Mouse (Mus musculus) layer of hippocampus, adult 11-12 months (tissue): ENCODE data around the gene Rack1.

ENCODE experiments used
- DNase-seq: peaks from one replicate; pipeline ENCODE4 v3.0.0; 2022; ENCODE audit warnings: low spot score

Gene Rack1

GRCm38 (mm10) chr11:48795221-48795620 is 4.9 kb upstream of the Rack1 start:
- no peak for DNase-seq

DNA sequence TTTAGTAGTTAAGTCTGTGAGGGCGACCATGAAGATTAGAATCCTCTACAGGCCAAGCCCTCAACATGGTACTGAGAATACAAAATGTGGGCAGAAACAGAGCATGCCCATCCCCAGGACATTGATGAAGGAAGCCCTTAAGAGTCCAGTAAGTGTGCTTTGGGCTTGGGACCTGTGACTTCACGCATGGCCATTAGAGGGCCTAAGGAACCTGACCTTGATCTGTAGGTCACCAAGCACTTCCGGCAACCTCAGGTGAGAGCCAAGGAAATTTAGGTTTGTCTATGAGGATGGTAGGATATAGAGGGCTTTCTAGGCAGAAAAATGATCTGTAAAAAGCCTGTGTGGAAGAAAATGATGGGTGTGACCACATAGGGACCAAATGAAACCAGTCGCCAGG is 3.8 kb upstream of the Rack1 start:
- no peak for DNase-seq

- no peak for DNase-seq
Measured at GRCm38 (mm10) chr11:48797287-48797686, 2.8 kb upstream of the Rack1 start.

DNA sequence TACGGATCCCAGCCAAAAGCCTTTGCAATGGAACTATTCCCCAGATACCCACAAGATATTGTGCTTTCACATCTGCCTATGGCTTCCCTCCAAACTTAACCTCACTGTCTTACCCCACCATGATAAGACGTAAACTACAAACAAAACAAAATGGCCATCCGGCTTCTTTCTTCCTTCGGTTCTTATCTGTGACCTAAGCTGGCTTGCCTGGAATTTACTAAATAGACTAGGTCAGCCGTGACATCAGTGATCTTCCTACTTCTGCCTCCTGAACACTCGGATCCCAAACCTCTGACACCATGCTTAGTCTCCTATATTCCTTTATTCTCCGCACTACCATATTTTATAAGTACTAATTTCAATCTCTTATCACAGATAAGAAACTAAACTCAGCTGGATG is 1.8 kb upstream of the Rack1 start:
- no peak for DNase-seq

- DNase-seq: no peak
Measured at GRCm38 (mm10) chr11:48798984-48799920, 880 bp upstream of the Rack1 start.

GRCm38 (mm10) chr11:48801831-48802772 is 2.0 kb downstream of the Rack1 start:
- DNase-seq: no peak

GRCm38 (mm10) chr11:48803988-48804387 is 3.9 kb downstream of the Rack1 start:
- DNase-seq: no peak

DNA sequence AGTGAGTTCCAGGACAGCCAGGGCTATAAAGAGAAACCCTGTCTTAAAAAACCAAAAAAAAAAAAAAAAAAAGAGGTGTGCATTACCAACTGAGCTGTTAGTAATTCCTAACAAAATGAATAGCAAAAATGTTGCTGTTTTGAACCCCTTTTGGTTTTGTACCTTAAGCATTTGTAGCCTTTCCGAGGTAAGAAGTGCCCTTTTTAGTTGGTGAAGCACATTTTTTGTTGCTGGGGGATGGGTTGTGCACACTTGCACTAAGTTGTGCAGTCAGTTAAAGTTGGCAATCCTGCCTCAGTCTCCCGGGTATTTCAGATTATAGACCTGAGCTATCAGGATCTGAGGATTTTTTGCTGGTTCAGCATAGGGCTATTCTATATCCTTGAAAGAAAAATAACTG is 4.8 kb downstream of the Rack1 start:
- DNase-seq: no peak

GRCm38 (mm10) chr11:48806856-48807562 is 6.9 kb downstream of the Rack1 start:
- peak; percentile 54 for DNase-seq

GRCm38 (mm10) chr11:48807563-48808303 is 7.6 kb downstream of the Rack1 start:
- no peak for DNase-seq

DNA sequence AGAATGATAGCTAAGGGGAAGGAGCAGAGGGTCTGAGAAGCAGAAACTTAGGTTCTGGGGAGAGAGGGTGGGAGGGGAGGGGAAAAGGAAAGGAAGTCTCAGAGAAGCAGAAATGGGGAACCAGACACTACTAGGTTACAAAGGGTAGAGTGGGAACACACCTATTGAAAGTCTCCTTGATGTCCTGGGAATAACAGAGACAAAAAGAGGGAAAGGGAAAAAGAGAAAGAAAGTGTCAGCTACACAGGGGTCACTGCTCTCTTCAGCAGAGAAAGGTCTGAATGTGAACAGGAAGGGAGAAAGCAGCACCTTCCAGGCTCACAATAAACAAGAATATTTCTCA is 8.1 kb downstream of the Rack1 start:
- DNase-seq: no peak

DNA sequence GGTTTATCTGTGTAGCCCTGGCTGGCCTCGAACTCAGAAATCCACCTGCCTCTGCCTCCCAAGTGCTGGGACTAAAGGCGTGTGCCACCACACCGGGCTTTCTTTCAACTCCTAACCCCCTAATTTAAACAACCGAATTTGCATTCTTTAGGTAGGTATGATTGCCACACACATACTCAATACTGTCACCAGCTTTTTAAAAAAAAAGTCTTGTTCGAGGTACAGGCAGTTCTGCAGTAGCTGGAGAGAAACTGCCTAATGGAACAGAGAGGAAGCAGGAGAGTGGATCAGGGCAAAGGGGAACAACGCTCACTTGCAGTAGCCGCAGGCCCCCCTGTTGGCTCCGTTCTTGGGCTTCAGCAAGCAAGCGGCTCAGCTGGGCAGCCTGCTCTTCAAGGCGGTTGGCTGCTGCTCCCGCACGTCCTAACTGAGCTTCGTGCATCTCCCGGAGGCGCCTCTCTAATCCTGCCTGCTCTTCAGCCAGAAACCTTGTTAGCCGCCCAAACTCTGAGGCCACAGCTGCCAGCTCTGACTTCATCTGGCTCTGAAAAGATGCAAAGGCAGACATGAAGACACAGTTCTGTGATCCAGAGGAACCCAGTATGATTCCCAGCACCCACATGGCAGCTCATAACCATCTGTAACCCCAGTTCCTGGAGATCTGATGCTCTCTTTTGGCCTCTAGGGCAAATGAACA is 8.8 kb downstream of the Rack1 start:
- no peak for DNase-seq

- no peak for DNase-seq
Measured at GRCm38 (mm10) chr11:48809434-48809830, 9.3 kb downstream of the Rack1 start.

GRCm38 (mm10) chr11:48810142-48810541 is 10.0 kb downstream of the Rack1 start:
- DNase-seq: no peak

- DNase-seq: no peak
Measured at GRCm38 (mm10) chr11:48813782-48814181, 13.7 kb downstream of the Rack1 start.

- DNase-seq: no peak
Measured at GRCm38 (mm10) chr11:48815851-48816250, 15.7 kb downstream of the Rack1 start.

DNA sequence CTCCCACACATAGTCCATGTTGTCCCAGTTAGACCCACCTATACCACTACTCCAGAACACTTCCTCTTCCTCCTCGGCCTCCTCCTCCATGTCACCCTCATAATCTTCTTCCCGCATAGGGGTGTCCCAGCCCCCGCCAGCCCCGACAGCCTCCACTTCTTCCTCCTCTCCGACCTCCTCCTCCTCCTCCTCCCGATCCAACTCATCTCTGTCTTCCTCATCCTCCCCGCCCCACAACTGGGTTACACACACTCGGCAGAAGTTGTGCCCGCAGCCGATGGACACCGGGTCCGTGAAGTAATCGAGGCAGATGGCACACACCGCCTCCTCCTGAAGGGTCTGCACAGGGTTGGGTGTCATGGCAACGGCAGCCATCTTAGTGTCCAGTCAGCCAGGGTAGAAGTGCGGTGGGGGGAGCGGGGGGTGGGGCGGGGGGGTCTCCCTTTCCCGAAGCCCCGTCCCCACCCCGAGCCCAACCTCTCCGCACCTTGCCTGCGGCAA is 16.2 kb downstream of the Rack1 start:
- DNase-seq: peak; percentile 61

GRCm38 (mm10) chr11:48816800-48817665 is 16.9 kb downstream of the Rack1 start, which contains the start of gene Trim41:
Gene Trim41, minus strand, starts transcription at chr11:48817353.
- peak; percentile 98 for DNase-seq

DNA sequence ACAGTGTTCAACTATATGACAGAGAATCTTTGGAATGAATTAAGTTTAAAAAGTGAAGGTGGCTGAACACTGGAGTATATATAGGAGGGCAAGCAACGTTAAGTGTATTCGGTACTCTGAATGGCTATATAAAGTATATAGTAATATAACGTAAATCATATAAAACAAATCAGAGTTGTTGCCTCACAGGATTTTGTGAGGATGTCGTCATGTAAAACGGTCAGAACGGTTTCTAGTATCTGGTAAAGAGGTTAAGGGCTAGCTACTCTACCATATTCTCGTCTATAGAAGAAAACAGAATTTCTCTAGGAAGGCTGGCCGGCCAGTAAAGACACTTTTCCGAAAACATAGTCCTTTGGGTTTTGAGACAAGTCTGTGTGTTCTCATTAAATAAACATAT is 17.7 kb downstream of the Rack1 start:
- no peak for DNase-seq

GRCm38 (mm10) chr11:48818346-48818745 is 18.2 kb downstream of the Rack1 start:
- peak; percentile 92 for DNase-seq
